Mouse (Mus musculus) embryonic facial prominence, embryonic 15.5 days (tissue): ENCODE results near the gene Raver1. TPM values are rescaled to one million over a fixed set of nuclear protein-coding genes. Genes with fewer than 3 reads are reported as not detected.

Source experiments
- ATAC-seq: fragments of 200-750 bp; cut with Nextera tagmentation; 2 replicates; pipeline ENCODE4 v1.8.0; 2017; ENCODE audit warnings: low read depth, moderate TSS enrichment; ENCODE audit not compliant: insufficient number of reproducible peaks, low FRiP score, low TSS enrichment
- H3K27ac ChIP-seq: fragments of 300-500 bp; sonication (generic); replicated peaks from 2 replicates; pipeline ENCODE4 v1.5.1; 2015; ENCODE audit warnings: mild to moderate bottlenecking, inconsistent platforms
- H3K27me3 ChIP-seq: fragments of 300-500 bp; sonication (generic); 2 replicates; pipeline ENCODE4 v1.6.1; 2015; ENCODE audit warnings: inconsistent platforms
- H3K36me3 ChIP-seq: fragments of 300-500 bp; sonication (generic); 2 replicates; pipeline ENCODE4 v1.6.1; 2015; ENCODE audit warnings: mild to moderate bottlenecking, inconsistent platforms
- H3K4me1 ChIP-seq: fragments of 300-500 bp; sonication (generic); 2 replicates; pipeline ENCODE4 v1.6.1; 2015; ENCODE audit warnings: inconsistent platforms
- H3K4me2 ChIP-seq: fragments of 300-500 bp; sonication (generic); replicated peaks from 2 replicates; pipeline ENCODE4 v1.6.1; 2015; ENCODE audit warnings: mild to moderate bottlenecking, inconsistent platforms
- H3K4me3 ChIP-seq: fragments of 300-500 bp; sonication (generic); replicated peaks from 2 replicates; pipeline ENCODE4 v1.5.1; 2015; ENCODE audit warnings: mild to moderate bottlenecking, inconsistent platforms
- H3K9ac ChIP-seq: fragments of 300-500 bp; sonication (generic); 2 replicates; pipeline ENCODE4 v1.6.1; 2015; ENCODE audit warnings: inconsistent platforms
- H3K9me3 ChIP-seq: fragments of 300-500 bp; sonication (generic); replicated peaks from 2 replicates; pipeline ENCODE4 v1.6.1; 2016; ENCODE audit warnings: inconsistent platforms
- WGBS: fragments of 180-500 bp; shearing (Covaris S2); methylation state at CpG from one replicate; pipeline ENCODE4 v1.1.7; 2015; 5-methylcytosine and 5-hydroxymethylcytosine counted together
- polyA plus RNA-seq: library from polyadenylated mRNA; unstranded; fragments of >200 nt; fragmentation: Nextera tagmentation; extraction: Ambion mirVana; gene quantifications from 2 replicates; pipeline ENCODE4 v1.2.1, GENCODE M21; 2015

The Raver1 gene
- polyA plus RNA-seq = 55.4 and 65.8 TPM in 2 replicates

GRCm38 (mm10) chr9:21091707-21092320, at the start of gene Raver1, which contains the start of gene Gm38431:
Gene Raver1, minus strand, starts transcription at chr9:21092008.
Gene Gm38431, minus strand, starts transcription at chr9:21091997.
- H3K27me3 ChIP-seq = no peaks in the 10 kb centered on the region
- H3K4me2 ChIP-seq = peak within 1 kb of the TSS; percentile 79
- no peaks in the 10 kb centered on the region for H3K9me3 ChIP-seq
- H3K4me3 ChIP-seq = peak within 1 kb of the TSS; percentile 81
- H3K27ac ChIP-seq = peak within 1 kb of the TSS; percentile 91
- H3K9ac ChIP-seq = peak within 1 kb of the TSS; percentile 76
- peaks cover 17% of the 10 kb centered on the region for H3K4me1 ChIP-seq
- under 1% methylated on average over 54 of the region's 54 CpGs for WGBS
- peak; percentile 100 for ATAC-seq
- peaks cover 35% of the 10 kb centered on the region for H3K36me3 ChIP-seq

DNA sequence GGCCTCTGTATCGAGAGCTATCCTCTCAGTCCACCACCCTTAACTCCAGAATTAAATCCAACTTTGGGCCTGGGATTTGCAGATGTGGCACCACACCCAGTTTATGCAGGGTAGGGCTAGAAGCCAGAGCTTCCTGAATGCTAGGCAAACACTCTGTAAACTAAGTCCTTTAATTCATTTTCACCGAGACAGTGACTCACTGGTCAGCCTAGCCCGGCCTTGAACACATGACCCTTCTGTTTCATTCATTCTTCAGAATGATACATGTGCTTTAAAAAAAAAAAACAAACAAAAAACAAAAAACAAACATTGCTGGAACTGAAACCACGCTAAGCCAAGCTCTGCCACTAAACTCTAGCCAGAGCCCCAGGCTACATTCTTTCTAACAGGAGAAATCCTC, 46.6 kb upstream of the Raver1 start:
- 77% methylated on average over 4 of the region's 4 CpGs for WGBS
- Histone ChIP-seq H3K36me3 (peaks cover 60% of the 10 kb centered on the region), H3K27ac (no peak overlapping the region), H3K4me3 (no peak overlapping the region), H3K9me3 (no peaks in the 10 kb centered on the region), H3K4me1 (no peaks in the 10 kb centered on the region; the same call in 1 of the 2 replicates), H3K9ac (no peak overlapping the region), H3K4me2 (no peak overlapping the region), H3K27me3 (no peaks in the 10 kb centered on the region)
- ATAC-seq = no peak

DNA sequence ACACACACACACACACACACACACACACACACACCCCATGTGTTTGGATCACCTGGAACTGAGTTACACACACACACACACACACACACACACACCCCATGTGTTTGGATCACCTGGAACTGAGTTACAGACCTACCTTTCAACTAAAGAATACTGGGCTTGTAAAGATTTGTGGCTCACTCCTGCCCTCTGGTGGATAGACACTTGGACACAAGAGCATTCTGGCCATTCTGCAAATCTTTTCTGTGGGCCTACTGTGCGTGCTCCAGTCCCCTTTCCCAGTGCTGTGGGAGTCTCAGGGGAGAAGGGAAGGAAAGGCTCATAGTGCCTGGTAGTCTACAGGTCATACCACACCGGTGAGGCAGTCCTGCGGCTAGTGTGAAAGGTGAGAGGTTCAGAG, 45.4 kb upstream of the Raver1 start:
- Histone ChIP-seq H3K9ac (no peak overlapping the region), H3K4me2 (no peak overlapping the region), H3K4me1 (no peaks in the 10 kb centered on the region; the same call in 1 of the 2 replicates), H3K36me3 (peaks cover 48% of the 10 kb centered on the region), H3K27ac (no peak overlapping the region), H3K27me3 (no peaks in the 10 kb centered on the region), H3K4me3 (no peak overlapping the region), H3K9me3 (no peaks in the 10 kb centered on the region)
- WGBS = 51% methylated on average over 3 of the region's 3 CpGs
- ATAC-seq = no peak

GRCm38 (mm10) chr9:21136401-21136800, 44.6 kb upstream of the Raver1 start:
- peaks cover 40% of the 10 kb centered on the region for H3K36me3 ChIP-seq
- ATAC-seq = no peak
- no peak overlapping the region for H3K4me3 ChIP-seq
- no peaks in the 10 kb centered on the region; the same call in 1 of the 2 replicates for H3K4me1 ChIP-seq
- no peaks in the 10 kb centered on the region for H3K9me3 ChIP-seq
- no peaks in the 10 kb centered on the region for H3K27me3 ChIP-seq
- no peak overlapping the region for H3K9ac ChIP-seq
- no peak overlapping the region for H3K27ac ChIP-seq
- H3K4me2 ChIP-seq = no peak overlapping the region
- WGBS = 85% methylated on average over 6 of the region's 6 CpGs

- no peak overlapping the region for H3K4me2 ChIP-seq
- no peaks in the 10 kb centered on the region; the same call in 1 of the 2 replicates for H3K4me1 ChIP-seq
- peaks cover 36% of the 10 kb centered on the region for H3K36me3 ChIP-seq
- no peak overlapping the region for H3K4me3 ChIP-seq
- no peak overlapping the region for H3K27ac ChIP-seq
- no peaks in the 10 kb centered on the region for H3K9me3 ChIP-seq
- ATAC-seq = no peak
- H3K9ac ChIP-seq = no peak overlapping the region
- no peaks in the 10 kb centered on the region for H3K27me3 ChIP-seq
- 41% methylated on average over 1 of the region's 1 CpGs for WGBS
These were observed 44.2 kb upstream of the Raver1 start for GRCm38 (mm10) chr9:21135941-21136381.

- Histone ChIP-seq H3K4me1 (peaks cover 2% of the 10 kb centered on the region), H3K36me3 (peaks cover 30% of the 10 kb centered on the region), H3K27ac (0 out of 2 replicates have a peak overlapping the region, but pooled peaks have one; percentile 17), H3K9me3 (no peaks in the 10 kb centered on the region), H3K4me3 (no peak overlapping the region), H3K9ac (no peak overlapping the region), H3K4me2 (no peak overlapping the region), H3K27me3 (no peaks in the 10 kb centered on the region)
- ATAC-seq = no peak
- WGBS = 76% methylated on average over 4 of the region's 4 CpGs
These were observed 43.6 kb upstream of the Raver1 start for GRCm38 (mm10) chr9:21135329-21135890.

DNA sequence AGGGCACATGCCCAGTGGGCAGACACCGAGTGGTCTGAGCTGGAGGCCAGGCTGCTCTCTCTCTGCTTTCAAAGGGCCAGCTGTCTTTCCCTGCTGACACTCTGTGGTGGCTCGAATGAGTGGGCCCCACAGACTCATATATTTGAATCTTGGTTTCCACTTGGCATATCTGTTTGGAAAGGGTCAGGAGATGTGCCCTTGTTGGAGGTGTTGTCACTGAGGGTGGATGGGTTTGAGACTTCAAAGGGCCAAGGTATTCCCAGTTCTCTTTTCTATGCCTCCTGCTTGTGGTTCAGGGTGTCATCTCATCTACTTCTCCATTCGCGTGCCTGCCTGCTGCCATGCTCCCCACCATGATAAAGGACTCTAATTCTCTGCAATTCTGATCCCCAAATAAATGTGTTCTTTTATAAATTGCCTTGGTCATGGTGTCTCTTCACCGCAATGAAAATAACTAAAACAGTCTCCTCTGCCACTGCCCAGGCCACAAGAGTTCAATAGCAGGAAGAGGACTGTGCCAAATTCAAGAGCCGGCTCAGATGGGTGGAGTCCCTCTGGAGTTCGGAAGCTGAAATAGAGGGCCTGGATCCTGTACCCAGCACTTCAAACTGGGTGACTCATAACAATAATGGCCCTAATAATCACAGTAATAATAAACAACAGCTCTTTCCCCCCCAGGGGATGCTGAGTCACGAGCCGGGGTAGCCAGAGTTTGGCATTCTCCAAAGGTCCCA, 43.0 kb upstream of the Raver1 start:
- H3K27ac ChIP-seq = 0 out of 2 replicates have a peak overlapping the region, but pooled peaks have one; percentile 17
- H3K4me1 ChIP-seq = peaks cover 6% of the 10 kb centered on the region
- no peaks in the 10 kb centered on the region for H3K9me3 ChIP-seq
- 65% methylated on average over 9 of the region's 9 CpGs for WGBS
- no peak overlapping the region for H3K4me2 ChIP-seq
- H3K4me3 ChIP-seq = no peak overlapping the region
- no peak for ATAC-seq
- peaks cover 24% of the 10 kb centered on the region for H3K36me3 ChIP-seq
- no peaks in the 10 kb centered on the region for H3K27me3 ChIP-seq
- H3K9ac ChIP-seq = no peak overlapping the region

GRCm38 (mm10) chr9:21133064-21133707, 41.4 kb upstream of the Raver1 start:
- Histone ChIP-seq H3K9me3 (no peaks in the 10 kb centered on the region), H3K36me3 (peaks cover 13% of the 10 kb centered on the region), H3K9ac (no peak overlapping the region), H3K27me3 (no peaks in the 10 kb centered on the region), H3K4me3 (no peak overlapping the region), H3K4me1 (peaks cover 6% of the 10 kb centered on the region), H3K27ac (no peak overlapping the region), H3K4me2 (no peak overlapping the region)
- no peak for ATAC-seq
- WGBS = 72% methylated on average over 9 of the region's 9 CpGs

DNA sequence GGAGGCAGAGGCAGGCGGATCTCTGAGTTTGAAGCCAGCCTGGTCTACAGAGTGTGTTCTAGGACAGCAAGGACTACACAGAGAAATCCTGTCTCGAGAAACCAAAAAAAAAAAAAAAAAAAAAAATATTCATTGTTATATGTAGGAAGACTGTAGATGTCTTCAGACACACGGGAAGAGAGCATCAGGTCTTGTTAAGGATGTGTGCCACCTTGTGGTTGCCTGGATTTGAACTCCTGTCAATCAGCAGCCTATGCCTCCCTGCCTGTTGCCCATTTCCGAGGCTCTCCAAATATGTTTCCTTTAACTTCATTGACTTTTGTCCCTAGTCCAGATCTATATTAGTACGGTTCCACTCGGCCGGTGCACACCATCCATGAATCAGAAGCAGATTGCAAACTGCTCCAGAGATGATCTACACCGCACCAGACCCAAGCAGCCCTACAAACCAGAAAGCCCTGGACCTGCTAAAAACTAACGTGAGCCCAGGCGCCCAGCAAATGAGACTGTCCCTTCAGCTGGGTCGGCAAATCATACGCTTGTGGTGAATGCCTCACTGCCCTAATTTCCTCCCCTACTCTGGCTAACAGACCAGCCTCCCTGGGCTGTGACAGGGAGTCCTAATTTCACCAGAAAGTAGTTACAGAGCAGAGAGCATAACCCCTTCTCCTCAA, 40.4 kb upstream of the Raver1 start:
- 77% methylated on average over 12 of the region's 12 CpGs for WGBS
- no peaks in the 10 kb centered on the region for H3K9me3 ChIP-seq
- H3K9ac ChIP-seq = no peak overlapping the region
- no peak for ATAC-seq
- no peak overlapping the region for H3K4me2 ChIP-seq
- H3K36me3 ChIP-seq = peaks cover 10% of the 10 kb centered on the region; the same call in 1 of the 2 replicates
- no peak overlapping the region for H3K27ac ChIP-seq
- peaks cover 6% of the 10 kb centered on the region for H3K4me1 ChIP-seq
- no peak overlapping the region for H3K4me3 ChIP-seq
- no peaks in the 10 kb centered on the region for H3K27me3 ChIP-seq

- peak within 1 kb of the TSS; percentile 60 for H3K27ac ChIP-seq
- H3K4me2 ChIP-seq = peak within 1 kb of the TSS; percentile 73
- peak; percentile 96 for ATAC-seq
- H3K27me3 ChIP-seq = no peaks in the 10 kb centered on the region
- H3K4me3 ChIP-seq = peak within 1 kb of the TSS; percentile 76
- WGBS = 5% methylated on average over 37 of the region's 37 CpGs
- peaks cover 6% of the 10 kb centered on the region for H3K4me1 ChIP-seq
- H3K9me3 ChIP-seq = no peaks in the 10 kb centered on the region
- peaks cover 18% of the 10 kb centered on the region for H3K36me3 ChIP-seq
- H3K9ac ChIP-seq = peak within 1 kb of the TSS; percentile 66
These were observed 39.5 kb upstream of the Raver1 start, which contains the start of gene Tyk2 for GRCm38 (mm10) chr9:21131059-21131956. Gene Tyk2, minus strand, starts transcription at chr9:21131243.
